Mouse (Mus musculus): ENCODE results near the gene Mical3.
A peak's percentile ranks its signal among the peaks of the same experiment; 100 is the strongest.

The Mical3 gene

DNA sequence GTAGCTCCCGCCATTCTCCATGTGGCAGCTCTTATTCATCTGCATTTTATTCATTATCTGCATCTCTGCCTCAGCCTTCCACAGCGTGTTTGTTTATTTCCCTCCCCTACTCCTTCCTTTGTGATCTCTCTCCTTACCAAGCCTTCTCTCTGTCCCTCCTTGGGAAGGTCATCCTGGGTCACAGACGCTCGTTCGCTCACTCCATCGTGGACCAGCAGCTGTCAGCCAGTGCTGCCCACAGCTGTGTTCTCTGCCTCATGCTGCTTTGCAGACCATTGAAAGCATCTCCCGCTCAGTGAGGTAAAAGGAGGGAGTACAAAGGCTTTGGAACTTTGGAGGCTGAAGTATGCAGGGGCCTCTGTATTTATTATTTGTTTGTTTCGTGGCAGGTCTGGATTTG, 15.1 kb upstream of the Mical3 start:
- DNase-seq (ENCODE audit: low spot score in 2 of 2) = no peak

DNA sequence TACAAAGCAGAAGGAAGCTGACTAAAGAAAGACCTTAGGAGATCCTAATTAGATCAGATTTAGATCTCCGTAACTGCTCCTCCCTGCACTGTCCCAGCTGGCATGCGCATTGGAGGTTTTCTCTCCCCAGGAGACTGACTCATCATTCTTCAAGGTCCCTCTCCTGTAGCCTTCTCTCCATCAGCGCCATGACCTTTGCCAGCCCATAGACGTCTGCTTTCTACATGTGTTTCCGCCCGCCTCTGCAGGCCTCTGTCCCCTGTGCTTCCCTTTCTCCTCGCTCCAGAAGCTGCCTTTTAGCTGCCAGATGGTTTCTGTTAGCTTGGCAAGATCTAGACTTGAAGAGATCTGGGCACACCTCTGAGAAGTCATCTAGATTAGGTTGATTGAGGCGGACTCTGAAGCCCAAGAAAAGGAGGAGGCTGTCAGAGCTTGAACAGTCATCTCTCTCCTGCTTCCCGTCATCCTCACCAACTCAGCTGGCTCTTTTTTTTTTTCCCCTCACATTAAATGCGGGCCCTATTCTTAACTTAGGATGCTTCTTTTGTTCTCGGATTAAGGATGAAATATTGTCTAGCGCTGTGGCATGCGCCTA, 14.3 kb upstream of the Mical3 start:
- no peak for DNase-seq (ENCODE audit: low spot score in 2 of 2)

DNA sequence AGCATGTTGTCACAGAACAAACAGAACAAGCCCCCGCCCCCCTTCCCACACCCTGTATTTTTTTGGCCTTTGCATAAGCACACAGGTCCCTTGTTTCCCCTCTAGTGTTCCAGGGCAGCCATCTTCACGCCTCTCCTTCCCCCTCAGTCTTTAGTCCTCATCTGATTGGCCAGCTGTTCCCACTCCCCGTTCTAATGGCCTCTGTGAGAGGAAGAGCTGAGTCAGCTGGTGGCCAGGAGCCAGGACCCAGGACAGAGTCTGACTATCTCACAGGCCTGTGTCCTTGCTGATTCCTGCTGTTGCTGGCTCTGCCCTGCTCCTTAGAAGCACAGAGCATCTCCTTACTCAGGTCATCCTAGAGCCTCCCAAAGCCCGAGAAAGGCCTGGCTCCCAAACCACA, 13.3 kb upstream of the Mical3 start:
- DNase-seq (ENCODE audit: low spot score in 2 of 2) = peak in 1 of 2 experiments; percentile 29

DNA sequence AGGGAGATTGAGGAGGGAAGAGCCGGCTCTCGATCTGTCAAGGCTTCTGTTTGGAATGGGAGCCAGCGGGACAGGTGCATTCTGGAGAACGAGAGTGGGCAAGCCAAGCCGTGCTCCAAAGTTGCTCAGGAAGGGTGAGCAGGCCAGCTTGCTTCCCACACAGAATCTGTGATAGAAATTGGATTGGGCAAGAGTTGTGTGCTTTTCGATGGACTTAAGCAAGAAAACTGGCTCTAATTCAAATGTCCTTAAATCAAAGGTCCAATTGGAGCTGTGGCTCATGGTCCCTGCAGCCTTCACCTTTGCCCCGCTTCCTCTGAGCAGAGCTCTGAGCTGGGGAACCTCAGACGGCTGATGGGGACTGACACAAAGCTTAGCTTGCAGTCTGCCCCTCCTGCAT, 12.6 kb upstream of the Mical3 start:
- no peak for DNase-seq (ENCODE audit: low spot score in 2 of 2)

DNA sequence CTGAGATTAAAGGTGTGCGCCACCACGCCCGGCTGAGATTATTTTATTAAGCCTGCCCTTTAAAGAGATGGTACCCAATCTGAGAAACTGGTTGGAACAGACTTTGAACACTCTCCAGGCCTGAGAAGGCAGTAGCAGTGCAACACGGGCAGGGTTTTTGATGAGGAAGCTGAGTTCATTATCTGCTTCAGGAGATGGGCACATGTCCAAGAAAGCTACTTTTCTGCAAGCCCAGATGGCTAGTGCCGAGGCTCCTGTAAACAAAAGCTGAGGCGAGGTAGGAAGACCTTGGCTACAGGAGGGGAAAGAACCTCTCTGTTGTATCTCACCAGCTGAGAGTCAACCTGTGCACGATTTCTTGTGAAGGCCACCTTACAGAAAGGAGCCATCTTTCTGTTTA, 11.5 kb upstream of the Mical3 start:
- no peak for DNase-seq (ENCODE audit: low spot score in 2 of 2)

DNA sequence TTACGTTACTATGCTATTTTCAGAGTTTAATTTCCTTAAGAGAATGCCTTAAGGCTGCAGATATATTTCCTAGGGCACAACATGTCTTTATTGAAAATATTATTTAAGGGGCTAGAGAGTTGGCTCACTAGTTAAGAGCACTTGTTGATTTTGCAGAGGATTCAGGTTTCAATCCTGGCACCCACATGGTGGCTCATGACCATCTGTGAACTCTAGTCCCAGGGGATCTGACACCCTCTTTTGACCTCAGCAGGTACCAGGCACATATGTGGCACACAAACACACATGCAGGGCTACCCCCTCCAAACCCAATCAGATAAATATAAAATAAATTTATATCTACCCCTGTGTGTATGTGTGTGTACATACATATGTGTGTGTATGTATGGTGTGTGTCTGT, 8.5 kb upstream of the Mical3 start:
- no peak for DNase-seq (ENCODE audit: low spot score in 2 of 2)

DNA sequence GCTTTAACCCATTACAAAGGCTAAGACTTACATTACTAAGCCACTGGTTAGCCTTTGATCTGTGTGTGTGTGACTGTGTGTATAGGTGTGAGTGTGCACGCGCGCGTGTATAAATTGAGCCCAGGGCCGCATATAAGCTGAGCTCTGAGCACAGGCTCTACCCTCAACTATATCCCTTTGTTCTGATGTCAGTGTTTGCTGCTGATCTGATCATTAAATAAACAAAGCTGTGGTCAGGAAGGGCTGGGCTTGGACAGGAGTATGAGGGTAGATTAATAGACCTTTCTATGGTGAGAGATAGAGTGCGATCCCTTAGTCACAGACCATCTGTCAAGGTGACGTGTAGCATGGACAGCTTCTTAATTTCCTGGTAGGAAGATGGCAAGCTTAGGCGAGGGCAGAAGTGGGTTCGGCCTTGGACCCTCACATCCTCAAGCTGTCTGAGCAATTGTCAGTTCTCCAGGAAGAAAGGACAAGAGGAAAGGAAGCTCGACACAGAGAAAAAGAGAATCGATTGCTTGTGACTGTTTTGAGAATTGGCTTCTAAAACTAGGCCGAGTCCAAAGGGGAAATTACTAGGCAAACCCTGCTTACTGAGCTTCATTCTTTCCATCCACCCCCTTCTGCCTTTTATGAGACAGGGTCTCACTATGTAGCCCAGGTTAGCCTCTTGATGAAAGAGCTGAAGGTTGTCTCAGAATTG, 7.7 kb upstream of the Mical3 start:
- no peak for DNase-seq (ENCODE audit: low spot score in 2 of 2)

DNA sequence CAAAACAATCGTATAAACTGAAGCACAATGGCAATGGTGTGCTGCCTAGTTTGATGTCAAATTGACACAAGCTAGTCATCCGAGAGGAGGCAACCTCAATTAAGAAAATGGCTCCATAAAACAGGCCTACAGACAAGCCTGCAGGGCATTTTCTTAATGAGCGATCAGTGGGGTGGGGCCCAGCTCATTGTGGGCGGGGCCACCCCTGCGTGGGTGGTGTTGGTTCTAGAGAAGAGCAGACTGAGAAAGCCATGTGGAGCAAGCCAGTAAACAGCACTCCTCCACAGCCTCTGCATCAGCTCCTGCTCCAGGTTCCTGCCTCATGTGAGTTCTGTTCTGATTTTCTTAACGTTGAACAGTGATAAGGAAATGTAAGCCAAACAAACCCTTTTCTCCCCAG, 6.4 kb upstream of the Mical3 start:
- no peak for DNase-seq (ENCODE audit: low spot score in 2 of 2)

DNA sequence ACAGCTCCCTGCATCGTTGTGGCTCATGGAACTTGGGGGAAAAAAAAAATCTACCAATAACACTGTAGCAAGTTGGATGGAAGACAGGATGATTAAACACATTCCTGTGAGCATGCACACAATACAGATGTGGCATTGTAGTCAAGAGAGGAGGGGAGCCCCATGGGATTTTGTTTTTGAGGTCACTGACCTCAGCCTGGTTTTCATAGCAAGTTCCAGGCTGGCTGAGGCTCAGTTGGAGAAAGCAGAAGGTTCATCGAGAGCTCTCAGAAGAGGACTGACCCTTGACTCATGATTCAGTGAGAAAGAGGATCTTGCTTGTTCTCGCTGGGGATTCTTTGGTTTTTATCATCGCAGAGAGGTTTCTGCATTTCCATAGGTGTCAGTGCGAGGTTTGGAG, 4.1 kb upstream of the Mical3 start:
- DNase-seq (ENCODE audit: low spot score in 2 of 2) = no peak

DNA sequence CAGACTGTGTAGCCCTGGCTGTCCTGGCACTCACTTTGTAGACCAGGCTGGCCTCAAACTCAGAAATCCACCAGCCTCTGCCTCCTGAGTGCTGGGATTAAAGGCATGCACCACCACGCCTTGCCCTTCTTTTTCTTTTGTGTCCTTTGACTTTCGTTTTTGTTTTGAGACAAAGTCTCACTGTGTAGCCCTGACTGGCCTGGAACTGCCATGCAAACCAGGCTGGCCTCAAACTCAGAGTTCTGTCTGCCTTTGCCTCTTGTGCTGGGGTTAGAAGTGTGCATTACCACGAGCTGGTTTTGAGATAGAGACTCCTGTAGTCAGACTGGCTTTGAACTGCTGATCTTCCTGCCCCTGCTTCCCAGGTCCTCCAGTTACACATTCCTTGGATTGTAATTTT, 3.5 kb upstream of the Mical3 start:
- no peak for DNase-seq (ENCODE audit: low spot score in 2 of 2)

DNA sequence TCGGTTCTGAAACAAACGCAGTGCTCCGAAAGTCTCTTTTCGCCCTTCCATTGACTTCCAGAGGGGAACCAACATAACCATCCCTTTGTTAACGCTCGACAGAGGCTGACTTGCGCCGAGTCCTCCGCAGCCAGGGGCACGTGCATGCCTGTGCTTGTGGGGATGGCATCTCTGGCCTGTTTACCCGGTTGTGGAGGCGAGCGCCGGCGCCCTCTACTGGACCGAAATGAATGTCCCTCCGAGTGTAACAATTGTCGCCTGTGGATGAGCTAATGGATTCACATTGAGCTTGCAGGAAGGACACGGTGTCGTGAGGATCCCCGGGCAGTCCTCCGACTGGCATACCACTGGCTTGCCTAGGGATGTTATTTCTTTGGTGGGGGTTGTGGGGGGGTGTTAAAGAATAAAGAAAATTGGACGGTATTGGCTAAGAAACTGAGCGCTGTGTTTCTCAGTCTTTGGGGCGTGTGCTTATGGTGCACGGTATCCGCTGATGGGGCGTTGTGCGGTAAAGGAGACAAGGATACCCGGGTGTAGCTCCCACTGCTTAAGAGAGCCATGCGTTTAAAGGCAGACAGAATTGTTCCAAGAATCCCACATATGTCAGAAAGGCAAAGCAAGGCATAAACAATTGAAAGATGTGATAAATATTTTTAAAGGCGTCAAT, 627 bp downstream of the Mical3 start:
- DNase-seq (ENCODE audit: low spot score in 2 of 2) = peak; percentile 75 to 89

DNA sequence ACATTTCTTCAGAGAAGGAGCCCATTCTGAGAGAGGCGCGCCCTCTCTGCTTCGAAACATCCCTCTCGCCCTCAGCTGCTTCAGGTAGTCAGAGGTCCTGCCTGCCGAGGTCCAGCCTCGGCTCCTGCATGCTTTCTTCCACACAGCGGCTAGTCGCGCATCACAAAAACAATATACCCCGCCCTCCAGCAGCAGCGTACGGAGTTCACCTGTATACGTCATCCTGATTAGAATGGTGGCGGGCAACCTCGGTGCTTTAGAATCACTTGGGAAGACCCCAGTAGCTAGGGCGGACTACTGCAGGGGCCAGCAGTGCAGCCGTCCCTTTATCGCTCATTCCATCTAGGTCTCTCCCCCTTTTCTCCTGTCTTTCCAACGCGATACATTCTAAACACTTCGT, 1.3 kb downstream of the Mical3 start:
- DNase-seq (ENCODE audit: low spot score in 2 of 2) = peak in 1 of 2 experiments; percentile 14

DNA sequence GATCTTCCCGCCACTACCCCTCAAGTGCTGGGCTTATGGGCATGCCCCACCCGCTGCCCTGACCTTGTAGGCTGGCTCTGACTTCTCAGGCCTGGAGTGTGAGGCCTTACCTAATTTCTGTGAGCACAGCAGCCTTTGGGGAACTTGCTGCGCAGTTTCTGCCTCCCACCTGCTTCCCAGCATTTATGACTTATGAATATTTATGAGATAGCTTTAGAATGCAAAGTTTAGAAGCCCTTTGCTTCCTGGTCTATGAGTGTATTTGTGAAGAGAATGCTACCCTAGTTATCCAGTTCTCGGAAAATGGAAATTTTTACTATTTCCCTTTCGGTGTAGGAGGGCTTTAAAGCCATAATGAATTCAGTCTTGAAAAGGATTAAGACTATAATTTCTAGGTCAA, 2.1 kb downstream of the Mical3 start:
- no peak for DNase-seq (ENCODE audit: low spot score in 2 of 2)

DNA sequence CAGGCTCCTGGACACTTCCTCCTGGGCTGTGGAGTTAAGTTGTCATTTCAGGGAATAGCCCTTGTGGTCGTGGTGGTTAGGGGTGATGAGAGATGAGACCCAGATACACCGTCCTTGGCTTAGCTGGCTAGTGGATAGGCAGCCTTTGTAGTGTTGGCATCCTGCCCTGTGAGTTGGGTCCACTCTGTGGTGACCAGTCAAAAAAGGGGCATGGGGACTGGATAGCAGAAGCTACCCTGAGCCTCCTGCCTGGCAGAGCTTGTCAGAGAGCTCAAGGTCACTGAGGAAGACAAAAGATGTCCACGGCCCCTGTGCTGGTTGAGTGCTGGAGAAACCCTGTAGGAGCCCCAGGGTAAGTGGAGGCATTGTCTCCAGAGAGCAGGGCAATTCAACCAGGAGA, 3.1 kb downstream of the Mical3 start:
- no peak for DNase-seq (ENCODE audit: low spot score in 2 of 2)

DNA sequence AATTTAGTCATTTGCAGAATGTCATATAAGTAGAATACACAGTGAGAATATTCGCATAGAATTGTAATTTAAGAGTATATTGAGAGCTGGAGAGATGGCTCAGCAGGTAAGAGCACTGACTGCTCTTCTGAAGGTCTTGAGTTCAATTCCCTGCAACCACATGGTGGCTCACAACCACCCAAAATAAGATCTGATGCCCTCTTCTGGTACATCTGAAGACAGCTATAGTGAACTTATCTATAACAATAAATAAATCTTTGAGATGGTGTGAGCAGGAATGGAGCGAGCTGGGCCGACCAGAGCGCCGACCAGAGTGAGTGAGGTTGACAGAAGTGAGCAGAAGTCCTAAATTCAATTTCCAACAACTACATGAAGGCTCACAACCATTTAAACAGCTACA, 4.6 kb downstream of the Mical3 start:
- DNase-seq (ENCODE audit: low spot score in 2 of 2) = no peak

DNA sequence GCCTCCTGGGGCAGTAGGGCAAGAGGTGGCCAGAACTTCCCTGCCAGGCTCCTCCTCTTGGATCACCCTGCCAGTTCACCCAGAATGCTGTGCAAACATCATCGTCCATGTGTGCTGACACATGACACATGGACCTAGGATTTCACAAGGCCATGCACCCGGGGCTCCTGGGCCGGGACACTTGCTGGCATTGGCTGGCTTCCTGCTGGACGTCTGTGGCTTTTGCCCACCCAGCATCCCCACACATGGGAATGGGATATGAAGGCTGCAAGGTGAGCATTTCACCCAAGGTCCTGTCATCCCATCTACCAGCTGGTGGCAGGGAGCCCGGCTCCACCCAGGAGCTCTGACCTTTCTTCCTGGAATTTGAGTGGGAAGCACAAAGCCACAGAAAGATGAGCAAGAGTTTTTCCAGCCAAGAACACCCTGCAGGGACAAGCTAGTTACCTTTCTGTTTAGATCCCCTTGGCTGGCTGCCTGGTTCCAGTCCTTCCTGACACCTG, 8.0 kb downstream of the Mical3 start:
- no peak for DNase-seq (ENCODE audit: low spot score in 2 of 2)

DNA sequence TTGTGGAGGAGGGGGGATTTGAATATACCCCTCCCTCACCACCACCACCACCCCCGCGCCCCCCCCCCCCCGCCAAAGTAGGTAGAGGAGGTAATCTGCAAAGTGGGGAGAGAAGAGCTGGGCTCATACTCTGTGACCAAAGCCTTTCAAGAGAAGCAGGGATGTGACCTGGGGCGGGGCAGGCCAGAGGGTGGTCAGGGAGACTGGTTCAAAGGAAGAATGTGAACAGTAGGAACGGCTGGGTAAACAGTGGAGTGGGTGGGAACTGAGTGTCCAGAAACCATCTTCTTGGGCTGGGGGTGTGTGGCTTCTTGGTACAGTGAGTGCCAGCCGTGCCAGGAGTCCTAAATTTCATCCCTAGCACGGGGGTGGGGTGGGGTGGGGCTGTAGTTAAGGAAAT, 10.0 kb downstream of the Mical3 start:
- DNase-seq (ENCODE audit: low spot score in 2 of 2) = no peak

DNA sequence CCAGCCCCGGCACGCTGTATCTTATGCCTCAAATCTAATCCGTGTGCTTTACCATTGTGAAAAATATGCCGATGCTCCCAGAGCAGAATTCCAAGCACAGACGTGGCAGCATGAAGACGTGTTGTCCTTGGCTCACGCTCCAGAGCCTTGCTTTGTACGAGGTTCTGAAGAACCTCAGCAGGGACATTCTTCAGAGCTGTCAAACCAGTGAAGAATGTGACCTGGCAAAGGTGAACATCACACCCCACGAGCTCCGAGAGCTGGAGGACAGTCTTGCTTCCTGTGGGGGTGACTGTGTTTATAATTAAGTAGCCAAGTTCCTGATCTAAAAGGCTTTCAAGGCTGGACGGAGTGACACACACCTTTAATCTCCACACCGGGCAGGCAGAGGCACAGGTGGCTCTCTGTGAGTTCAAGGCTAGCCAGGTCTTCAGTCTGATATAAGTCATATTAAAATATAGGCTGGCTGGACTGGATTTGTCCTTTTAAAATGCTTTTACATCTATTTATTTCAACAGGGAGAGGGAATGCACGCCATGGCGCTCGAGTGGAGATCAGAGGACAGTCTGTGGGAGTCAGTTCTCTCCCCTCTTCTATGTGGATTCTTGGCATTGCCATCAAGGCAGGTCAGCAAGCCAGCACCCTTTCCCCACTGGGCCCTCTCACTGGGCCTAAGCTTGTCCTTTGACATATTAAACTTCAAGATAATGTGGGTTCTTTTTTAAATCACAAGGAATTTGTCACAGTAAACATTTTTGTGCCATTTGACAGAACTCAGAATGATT, 12.6 kb downstream of the Mical3 start:
- DNase-seq (ENCODE audit: low spot score in 2 of 2) = no peak

DNA sequence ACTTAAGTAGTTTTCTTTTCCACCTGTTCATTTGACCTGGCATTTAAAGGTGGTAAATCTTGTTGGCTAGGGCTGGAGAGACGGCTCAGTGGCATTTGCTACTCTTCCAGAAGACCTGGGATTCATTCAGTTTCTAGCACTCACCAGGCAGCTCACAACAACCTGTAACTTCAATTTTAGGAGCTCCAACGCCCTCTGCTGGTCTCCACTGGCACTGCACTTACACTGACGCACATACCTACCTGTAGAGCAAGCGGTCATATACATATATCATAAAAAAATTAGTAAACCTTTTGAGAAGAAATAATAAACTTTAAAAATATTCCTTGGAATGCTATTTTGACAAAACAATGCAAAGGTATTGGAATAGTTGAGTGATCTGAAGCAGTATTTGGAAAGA, 13.7 kb downstream of the Mical3 start:
- peak in 1 of 2 experiments; percentile 58 for DNase-seq (ENCODE audit: low spot score in 2 of 2)

DNA sequence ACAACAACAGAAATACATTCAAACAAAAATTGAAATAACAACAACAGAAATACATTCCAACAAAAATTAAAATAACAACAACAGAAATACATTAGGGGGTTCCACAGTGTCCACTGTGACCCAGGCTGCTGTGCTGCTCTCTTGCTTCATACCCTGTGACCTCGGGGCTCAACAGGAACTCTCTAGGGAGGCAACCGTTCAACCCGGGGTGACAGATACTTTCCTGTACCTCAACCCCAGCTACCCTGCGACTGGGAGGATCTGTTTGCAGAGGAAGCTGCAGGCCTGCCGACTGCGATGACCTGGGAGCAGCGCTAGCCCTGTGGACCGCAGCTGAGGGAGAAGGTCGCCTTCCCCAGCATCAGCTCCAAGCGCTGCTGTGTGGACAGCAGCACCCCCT, 14.4 kb downstream of the Mical3 start:
- DNase-seq (ENCODE audit: low spot score in 2 of 2) = no peak

DNA sequence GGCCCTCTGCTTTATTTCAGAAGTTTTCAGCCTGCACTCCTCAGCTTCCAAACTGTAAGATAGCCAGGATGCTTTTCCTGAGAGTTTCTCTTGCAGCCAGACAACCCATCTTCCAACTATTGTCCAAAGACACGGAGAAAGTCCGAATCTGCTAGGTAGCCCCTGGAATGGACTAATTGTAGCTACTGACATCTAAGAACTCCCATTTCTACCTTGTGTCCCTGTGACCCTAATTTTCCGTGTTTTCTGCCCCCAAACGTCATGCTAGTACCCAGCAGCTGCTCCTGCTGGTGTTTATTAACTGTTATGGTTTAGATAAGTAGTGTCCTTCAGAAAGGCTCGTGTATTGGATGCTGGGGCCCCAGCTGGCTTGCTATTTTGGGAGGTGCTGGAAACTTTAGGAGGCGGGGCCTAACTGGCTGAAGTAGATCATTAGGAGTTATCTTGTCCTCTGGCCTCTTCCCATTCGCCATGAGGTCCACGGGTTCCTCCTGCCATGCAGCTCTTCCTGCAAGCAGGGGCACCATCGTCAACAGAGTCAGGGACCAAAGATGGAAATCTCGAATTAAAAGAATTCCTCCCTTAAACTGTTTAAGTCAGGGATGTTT, 19.2 kb downstream of the Mical3 start:
- peak in 1 of 2 experiments; percentile 72 for DNase-seq (ENCODE audit: low spot score in 2 of 2)

All from spleen, postnatal 10 days (tissue).